Mouse (Mus musculus): ENCODE data around the gene Togaram2.

The Togaram2 gene

GRCm38 (mm10) chr17:71681666-71682065, 8.6 kb downstream of the Togaram2 start:
- intact Hi-C loops (cut with DNase I): no loop called here

GRCm38 (mm10) chr17:71682379-71682778, 9.3 kb downstream of the Togaram2 start:
- intact Hi-C loops (cut with DNase I): no loop called here

DNA sequence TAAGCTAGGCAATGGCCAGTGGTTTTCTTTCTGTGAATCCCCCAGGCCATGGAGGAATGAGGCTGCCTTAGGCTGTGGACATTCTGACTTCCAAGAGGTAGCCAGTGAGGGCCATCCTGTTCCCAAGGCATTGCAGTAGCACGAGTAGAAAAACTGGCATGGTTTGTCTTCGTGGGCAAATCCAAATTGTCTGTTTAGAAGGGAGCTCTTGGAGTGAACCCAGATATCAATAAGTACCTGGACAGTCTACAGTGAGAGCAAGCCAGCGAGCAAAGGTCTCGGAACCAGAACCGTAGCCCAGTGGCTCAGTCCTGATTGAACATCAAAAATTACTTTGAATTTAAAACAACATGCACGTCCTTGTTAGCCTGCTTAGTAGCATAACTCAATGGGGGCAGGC, 10.2 kb downstream of the Togaram2 start:
- intact Hi-C loops (cut with DNase I): no loop called here

DNA sequence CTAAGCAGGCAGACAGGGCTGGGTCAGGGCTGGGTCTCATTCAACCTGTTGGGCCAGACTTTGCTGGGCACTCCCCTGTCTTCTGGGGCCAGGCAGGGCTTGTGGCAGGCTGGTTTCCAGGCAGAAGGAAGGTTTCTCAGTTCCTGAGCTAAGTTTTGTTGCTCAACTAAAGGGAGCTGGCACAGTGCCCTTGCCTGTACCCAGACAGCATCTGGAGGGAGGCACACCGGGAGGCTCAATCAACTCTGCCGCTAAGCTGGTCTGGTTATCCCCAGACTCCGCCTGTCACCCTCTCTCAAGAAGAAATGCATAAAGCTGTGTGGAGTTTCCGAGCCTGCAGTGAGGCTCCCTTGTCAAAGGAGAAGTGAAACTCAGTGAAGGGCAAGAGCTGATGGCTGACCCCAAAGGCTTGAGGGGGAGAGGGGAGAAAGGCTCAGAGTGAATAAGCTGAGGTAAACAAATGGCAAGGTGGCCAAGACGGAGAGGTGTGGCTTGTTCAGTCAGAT, 11.1 kb downstream of the Togaram2 start:
- intact Hi-C loops (cut with DNase I): no loop called here

DNA sequence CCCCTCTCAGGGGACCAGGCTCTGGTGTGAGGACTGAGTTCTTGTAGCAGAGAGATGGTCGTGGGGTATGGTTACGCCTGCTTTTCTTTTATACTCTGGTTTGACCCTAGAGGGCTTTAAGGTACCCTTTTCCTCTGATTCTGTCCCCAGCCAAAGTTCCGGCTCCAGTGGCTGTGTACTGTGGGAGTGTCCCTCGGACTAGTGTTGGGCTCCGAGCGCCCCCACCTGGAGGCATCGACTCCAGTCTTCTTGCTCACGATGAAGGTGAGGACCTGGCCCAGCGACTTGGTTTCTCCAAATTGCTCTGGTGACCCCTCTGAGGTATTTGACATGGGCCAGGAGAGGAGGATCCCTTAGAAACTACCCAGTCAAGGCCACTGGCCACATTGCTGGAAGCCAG, 14.4 kb downstream of the Togaram2 start:
- intact Hi-C loops (cut with DNase I): no loop called here

DNA sequence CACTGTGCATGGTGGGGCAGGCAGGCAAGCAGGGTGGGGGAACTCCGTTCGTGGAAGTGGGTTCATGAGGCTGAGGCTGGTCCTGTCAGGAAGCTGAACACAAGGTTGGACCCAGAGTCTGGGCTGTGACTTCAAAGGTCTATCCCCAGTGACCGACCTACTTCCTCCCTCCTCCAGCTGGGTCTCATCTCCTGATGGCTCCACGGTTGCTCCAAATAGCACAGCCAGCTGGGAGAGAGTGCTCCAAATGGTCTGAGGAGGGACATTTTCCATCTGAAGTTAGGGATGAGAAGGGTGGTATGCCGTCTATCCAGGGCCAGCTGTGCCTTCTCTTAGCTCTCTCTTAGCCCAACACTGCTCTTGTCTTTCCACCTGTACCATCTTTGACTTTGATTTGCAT, 16.8 kb downstream of the Togaram2 start:
- intact Hi-C loops (cut with DNase I): loop anchor here (10.0 kb wide), 1 partner anchor 185 kb away; no protein-coding TSS in a partner anchor

GRCm38 (mm10) chr17:71691361-71691875, 18.4 kb downstream of the Togaram2 start:
- intact Hi-C loops (cut with DNase I): loop anchor here (10.0 kb wide), 1 partner anchor 183 kb away; no protein-coding TSS in a partner anchor

DNA sequence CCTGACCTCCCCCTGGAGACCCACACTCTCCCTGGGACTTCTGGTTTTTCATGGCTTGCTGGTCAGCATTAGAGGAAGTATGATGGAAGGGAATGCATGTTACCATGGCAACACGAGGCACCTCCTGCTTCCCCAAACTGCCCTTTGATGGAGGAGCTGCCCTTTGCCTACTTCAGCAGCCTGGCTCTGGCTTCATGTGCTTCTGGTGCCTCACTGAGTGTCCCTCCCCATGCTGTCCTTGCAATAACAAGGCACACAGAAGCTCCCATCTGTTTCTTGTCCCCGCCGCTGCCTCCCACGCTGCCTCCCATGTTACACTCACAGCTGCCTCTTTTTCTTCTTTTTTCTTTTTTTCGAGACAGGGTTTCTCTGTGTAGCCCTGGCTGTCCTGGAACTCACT, 20.3 kb downstream of the Togaram2 start:
- intact Hi-C loops (cut with DNase I): loop anchor here (10.0 kb wide), 1 partner anchor 181 kb away; no protein-coding TSS in a partner anchor

GRCm38 (mm10) chr17:71693780-71694179, 20.7 kb downstream of the Togaram2 start:
- intact Hi-C loops (cut with DNase I): loop anchor here (10.0 kb wide), 1 partner anchor 181 kb away; no protein-coding TSS in a partner anchor

- intact Hi-C loops (cut with DNase I): loop anchor here (10.0 kb wide), 1 partner anchor 180 kb away; no protein-coding TSS in a partner anchor
Observed at GRCm38 (mm10) chr17:71695151-71695550, 22.1 kb downstream of the Togaram2 start.

- intact Hi-C loops (cut with DNase I): loop anchor here (10.0 kb wide), 1 partner anchor 179 kb away; no protein-coding TSS in a partner anchor
Observed at GRCm38 (mm10) chr17:71695716-71696315, 22.8 kb downstream of the Togaram2 start.

- intact Hi-C loops (cut with DNase I): loop anchor here (10.0 kb wide), 1 partner anchor 178 kb away; no protein-coding TSS in a partner anchor
Observed at GRCm38 (mm10) chr17:71696396-71696795, 23.3 kb downstream of the Togaram2 start.

- intact Hi-C loops (cut with DNase I): loop anchor here (10.0 kb wide), 1 partner anchor 177 kb away; no protein-coding TSS in a partner anchor
Observed at GRCm38 (mm10) chr17:71697896-71698618, 25.0 kb downstream of the Togaram2 start.

- intact Hi-C loops (cut with DNase I): loop anchor here (10.0 kb wide), 1 partner anchor 176 kb away; no protein-coding TSS in a partner anchor
Observed at GRCm38 (mm10) chr17:71698619-71698956, 25.5 kb downstream of the Togaram2 start.

DNA sequence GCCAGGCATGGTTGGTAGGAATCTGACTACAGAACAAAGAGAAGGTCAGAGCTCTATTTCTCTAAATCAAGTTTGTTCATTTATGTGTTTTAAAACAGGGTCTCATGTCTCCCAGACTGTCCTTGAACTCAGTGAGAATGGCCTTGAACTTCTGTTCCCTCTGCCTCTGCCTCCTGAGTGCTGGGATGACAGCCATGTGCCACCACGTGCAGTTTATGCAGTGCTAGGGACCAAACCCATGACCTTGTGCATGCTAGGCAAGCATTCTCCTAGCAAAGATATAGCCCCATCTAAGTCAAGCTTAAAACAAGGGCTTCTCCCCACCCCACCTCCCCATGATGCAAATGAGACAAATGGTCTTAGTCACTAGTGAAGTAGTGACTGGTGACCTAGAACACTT, 32.1 kb downstream of the Togaram2 start:
- intact Hi-C loops (cut with DNase I): no loop called here

- intact Hi-C loops (cut with DNase I): no loop called here
Observed at GRCm38 (mm10) chr17:71705550-71706480, 32.8 kb downstream of the Togaram2 start.

GRCm38 (mm10) chr17:71707715-71708114, 34.7 kb downstream of the Togaram2 start:
- intact Hi-C loops (cut with DNase I): no loop called here

- intact Hi-C loops (cut with DNase I): no loop called here
Observed at GRCm38 (mm10) chr17:71712279-71712678, 39.2 kb downstream of the Togaram2 start.

DNA sequence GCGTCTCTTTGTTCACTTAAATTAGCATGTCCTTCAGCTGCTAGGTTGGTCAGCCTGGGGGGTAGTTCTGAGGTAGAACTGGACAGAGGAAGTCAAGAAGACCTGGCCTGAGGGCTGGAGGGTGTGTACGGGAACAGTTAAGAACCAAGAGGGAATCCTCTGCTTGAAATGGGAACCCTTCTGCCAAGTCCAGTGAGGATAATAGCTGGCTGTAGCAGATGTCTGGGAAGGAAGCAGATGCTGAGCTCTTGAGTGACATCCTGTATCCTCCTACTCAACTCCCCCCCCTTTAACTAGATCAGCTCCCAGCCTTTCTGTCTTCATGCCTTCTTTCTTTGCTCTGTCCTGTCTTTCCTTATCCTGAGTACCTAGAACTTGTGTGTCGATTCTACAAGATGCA, 42.0 kb downstream of the Togaram2 start:
- intact Hi-C loops (cut with DNase I): no loop called here

DNA sequence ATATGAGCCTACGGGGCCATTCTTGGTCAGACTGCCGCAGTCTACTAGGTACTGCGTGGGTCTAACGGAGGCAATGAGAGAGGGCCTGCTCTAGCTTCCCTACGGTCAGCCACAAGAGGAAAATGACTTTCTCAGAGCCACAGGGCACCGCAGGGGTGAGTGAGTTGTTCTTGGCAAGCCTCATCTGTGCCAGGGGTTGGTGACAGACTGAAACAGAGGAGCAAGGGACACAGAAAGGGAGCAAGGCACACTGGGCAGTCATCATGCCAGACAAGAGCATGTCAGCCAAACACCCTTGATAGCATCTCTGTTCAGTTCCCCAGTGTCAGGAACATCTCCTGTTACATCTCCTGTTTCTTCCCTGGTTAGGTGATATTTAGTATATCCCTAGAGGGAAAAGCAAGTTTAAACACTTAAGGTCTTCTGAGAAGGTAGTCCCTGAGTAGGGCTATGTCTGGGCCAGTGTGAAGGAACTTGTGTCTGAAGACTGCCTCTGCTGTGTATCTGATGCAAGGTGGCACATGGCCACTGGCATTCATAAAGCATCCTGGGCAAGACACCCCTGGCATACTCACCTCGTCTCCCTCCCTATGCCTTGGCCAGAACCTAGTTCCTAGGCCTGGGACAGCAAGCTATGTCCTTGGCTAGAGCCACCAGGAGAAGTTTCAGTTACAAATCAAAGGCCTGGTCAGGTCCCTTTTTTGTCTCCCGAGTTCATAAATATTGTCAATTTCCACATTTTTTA, 45.0 kb downstream of the Togaram2 start:
- intact Hi-C loops (cut with DNase I): no loop called here

Measured in adrenal gland (tissue).